Mouse (Mus musculus): ENCODE data around the gene Dnajc28. TPM values are rescaled to one million over a fixed set of nuclear protein-coding genes. Genes with fewer than 3 reads are reported as not detected.

Dnajc28 gene
- polyA plus RNA-seq, 1 experiment from 2014 or later, result 2.2 TPM

DNA sequence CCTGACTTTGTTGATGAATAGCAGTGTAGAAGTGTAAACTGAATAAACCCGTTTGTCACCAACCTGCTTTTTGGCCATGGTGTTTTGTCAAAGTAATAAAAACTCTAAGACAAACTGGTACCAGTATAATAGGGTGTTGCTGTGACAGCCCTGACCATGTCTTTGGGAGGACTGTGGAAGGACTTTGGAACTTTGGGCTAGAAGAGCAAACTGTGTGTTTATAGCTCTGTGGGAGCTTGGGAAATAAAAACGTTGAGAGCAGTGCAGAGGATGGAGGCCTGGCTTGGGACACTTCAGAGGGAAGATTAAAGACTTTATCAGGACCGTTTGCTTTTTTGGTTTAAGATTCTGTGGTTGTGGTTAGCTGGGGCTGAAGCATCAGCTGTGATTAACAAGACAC lies 47.7 kb downstream of the Dnajc28 start:
- no peak overlapping the region for H3K9ac ChIP-seq (ENCODE audit: low read depth, low read length)
- H3K4me3 ChIP-seq (ENCODE audit: low read depth, low read length), result no peak overlapping the region
- ATAC-seq (replicated peaks; ENCODE audit: insufficient number of reproducible peaks, low FRiP score, low TSS enrichment), result no peak
- H3K4me1 ChIP-seq (ENCODE audit: control insufficient read depth, insufficient read depth, low read length), result no peaks in the 10 kb centered on the region
- H3K27me3 ChIP-seq (ENCODE audit: control insufficient read depth, insufficient read depth, low read length), result no peaks in the 10 kb centered on the region
- H3K9me3 ChIP-seq (replicated peaks; ENCODE audit: control insufficient read depth, low read length), result no peaks in the 10 kb centered on the region
- H3K27ac ChIP-seq (ENCODE audit: low read depth, low read length), result no peak overlapping the region
- 40% methylated on average over 3 of the region's 3 CpGs for WGBS (ENCODE audit: insufficient replicate concordance)
- H3K36me3 ChIP-seq (ENCODE audit: control insufficient read depth, insufficient read depth, low read length), result peaks cover 2% of the 10 kb centered on the region; the same call in 1 of the 2 replicates
- no peak overlapping the region for H3K4me2 ChIP-seq

DNA sequence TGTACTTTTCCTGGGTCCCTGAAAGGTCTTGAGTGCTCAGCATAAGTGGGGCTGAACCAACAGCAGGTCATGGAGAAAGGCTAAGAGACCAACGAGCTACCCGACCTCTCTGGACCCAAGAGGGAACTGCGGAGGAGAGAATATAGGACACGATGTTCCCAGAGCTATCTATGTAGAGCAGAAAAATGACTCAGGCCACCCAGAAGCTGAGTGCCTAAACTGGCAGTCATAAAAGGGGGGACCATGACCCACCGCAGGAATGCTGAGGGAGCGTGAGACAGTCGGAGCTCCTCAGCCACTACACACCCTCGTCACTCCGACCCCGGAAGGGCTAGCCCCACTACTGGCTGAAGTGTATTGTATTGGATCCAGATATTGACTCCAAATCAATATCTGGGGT lies 49.9 kb downstream of the Dnajc28 start:
- no peaks in the 10 kb centered on the region for H3K9me3 ChIP-seq (replicated peaks; ENCODE audit: control insufficient read depth, low read length)
- no peak overlapping the region for H3K27ac ChIP-seq (ENCODE audit: low read depth, low read length)
- H3K9ac ChIP-seq (ENCODE audit: low read depth, low read length), result no peak overlapping the region
- no peaks in the 10 kb centered on the region for H3K4me1 ChIP-seq (ENCODE audit: control insufficient read depth, insufficient read depth, low read length)
- no peak overlapping the region for H3K4me3 ChIP-seq (ENCODE audit: low read depth, low read length)
- no peak overlapping the region for H3K4me2 ChIP-seq
- H3K27me3 ChIP-seq (ENCODE audit: control insufficient read depth, insufficient read depth, low read length), result no peaks in the 10 kb centered on the region
- no peak for ATAC-seq (replicated peaks; ENCODE audit: insufficient number of reproducible peaks, low FRiP score, low TSS enrichment)
- 0 out of 2 replicates have a peak, but pooled peaks cover 4% of the 10 kb centered on the region for H3K36me3 ChIP-seq (ENCODE audit: control insufficient read depth, insufficient read depth, low read length)
- WGBS (ENCODE audit: insufficient replicate concordance), result 85% methylated on average over 10 of the region's 10 CpGs

DNA sequence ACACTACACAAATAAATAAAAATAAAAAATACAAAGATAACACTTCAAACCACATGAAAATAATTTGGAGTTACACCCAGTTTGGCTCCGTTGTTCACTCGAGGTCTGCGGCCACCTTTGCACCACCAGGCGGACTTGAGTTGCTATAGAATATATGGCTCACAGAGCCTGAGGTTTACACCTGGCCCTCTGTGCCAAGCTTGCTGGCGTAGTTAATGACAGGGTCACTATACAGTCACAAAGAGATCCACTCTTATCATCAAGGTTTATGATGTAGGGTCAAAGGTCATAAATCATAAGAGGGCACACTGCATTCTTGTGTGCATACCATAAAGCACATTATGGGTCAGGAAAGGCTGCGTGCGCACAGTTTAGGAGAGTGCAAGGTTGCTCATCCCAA lies 52.8 kb downstream of the Dnajc28 start:
- H3K4me3 ChIP-seq (ENCODE audit: low read depth, low read length), result no peak overlapping the region
- no peaks in the 10 kb centered on the region for H3K27me3 ChIP-seq (ENCODE audit: control insufficient read depth, insufficient read depth, low read length)
- H3K27ac ChIP-seq (ENCODE audit: low read depth, low read length), result no peak overlapping the region
- H3K9me3 ChIP-seq (replicated peaks; ENCODE audit: control insufficient read depth, low read length), result no peaks in the 10 kb centered on the region
- H3K9ac ChIP-seq (ENCODE audit: low read depth, low read length), result no peak overlapping the region
- H3K4me2 ChIP-seq, result no peak overlapping the region
- peaks cover 17% of the 10 kb centered on the region for H3K36me3 ChIP-seq (ENCODE audit: control insufficient read depth, insufficient read depth, low read length)
- ATAC-seq (replicated peaks; ENCODE audit: insufficient number of reproducible peaks, low FRiP score, low TSS enrichment), result no peak
- no peaks in the 10 kb centered on the region for H3K4me1 ChIP-seq (ENCODE audit: control insufficient read depth, insufficient read depth, low read length)
- 86% methylated on average over 7 of the region's 7 CpGs for WGBS (ENCODE audit: insufficient replicate concordance)

DNA sequence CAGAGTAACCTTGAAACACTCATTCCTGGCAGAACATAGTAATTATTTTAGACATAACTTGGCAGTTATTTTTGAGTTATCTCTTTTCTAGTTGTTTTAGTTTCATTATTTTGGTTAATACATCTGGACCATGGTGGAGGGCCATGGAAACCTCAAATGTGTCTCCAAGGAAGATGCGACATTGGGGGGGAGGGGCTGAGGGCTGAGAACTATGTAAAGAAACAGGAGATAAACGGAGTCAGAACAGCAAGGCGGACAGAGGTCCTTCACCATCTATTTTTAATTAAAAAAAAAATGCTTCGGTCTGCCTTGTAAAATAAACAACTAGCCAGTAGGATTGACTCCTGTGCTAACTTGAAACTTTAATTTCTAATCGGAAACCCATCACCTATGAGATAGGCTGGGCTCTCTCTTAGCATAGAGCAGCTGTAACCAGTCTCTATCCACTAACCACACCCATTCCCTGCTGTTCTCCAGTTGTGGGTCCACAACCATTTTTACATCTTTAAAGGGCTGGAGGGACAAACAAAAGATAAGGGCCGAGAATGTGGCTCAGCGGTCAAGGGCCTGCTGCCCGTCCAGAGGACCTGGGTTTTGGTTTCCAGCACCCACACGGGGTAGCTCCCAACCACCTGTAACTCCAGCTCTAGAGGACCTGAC lies 53.4 kb downstream of the Dnajc28 start:
- no peak overlapping the region for H3K4me2 ChIP-seq
- no peak overlapping the region for H3K4me3 ChIP-seq (ENCODE audit: low read depth, low read length)
- no peaks in the 10 kb centered on the region for H3K9me3 ChIP-seq (replicated peaks; ENCODE audit: control insufficient read depth, low read length)
- peaks cover 18% of the 10 kb centered on the region for H3K36me3 ChIP-seq (ENCODE audit: control insufficient read depth, insufficient read depth, low read length)
- H3K27ac ChIP-seq (ENCODE audit: low read depth, low read length), result no peak overlapping the region
- 44% methylated on average over 9 of the region's 9 CpGs for WGBS (ENCODE audit: insufficient replicate concordance)
- H3K4me1 ChIP-seq (ENCODE audit: control insufficient read depth, insufficient read depth, low read length), result no peaks in the 10 kb centered on the region
- no peak for ATAC-seq (replicated peaks; ENCODE audit: insufficient number of reproducible peaks, low FRiP score, low TSS enrichment)
- no peak overlapping the region for H3K9ac ChIP-seq (ENCODE audit: low read depth, low read length)
- H3K27me3 ChIP-seq (ENCODE audit: control insufficient read depth, insufficient read depth, low read length), result no peaks in the 10 kb centered on the region

DNA sequence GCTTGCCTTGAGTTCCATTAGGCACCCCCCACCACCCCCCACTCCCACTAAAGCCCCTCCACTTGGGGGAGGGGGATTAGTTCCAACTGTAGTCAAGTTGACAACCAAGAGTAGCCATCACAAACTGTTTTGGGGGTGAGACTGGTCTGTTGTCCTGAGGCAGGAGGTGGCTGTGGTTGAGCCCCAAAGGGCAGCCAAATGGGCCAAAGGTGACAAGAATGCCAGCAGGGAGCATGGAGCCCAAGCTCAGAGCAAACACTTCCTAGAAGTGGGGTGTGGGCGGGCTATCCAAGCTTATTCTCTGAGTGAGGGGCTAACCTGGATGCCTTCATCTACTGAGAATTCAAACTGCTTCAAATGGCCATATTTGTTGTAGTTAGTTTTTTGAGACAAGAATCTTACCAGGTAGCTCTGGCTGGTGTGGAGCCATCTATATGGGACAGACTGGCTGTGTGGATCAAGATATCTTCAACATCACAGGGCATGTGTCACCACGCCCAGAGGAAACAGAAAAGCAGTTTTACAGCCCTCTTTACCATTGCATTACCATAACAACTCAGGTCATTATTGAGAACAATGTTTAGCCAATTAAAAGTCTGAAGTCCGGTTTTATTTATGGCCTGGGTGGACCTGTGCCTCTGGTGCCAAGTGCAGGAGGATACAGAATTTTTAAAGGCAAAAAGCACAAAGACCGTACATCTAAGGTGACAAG lies 54.1 kb downstream of the Dnajc28 start:
- H3K4me1 ChIP-seq (ENCODE audit: control insufficient read depth, insufficient read depth, low read length), result no peaks in the 10 kb centered on the region
- no peak overlapping the region for H3K4me2 ChIP-seq
- H3K27ac ChIP-seq (ENCODE audit: low read depth, low read length), result no peak overlapping the region
- no peak for ATAC-seq (replicated peaks; ENCODE audit: insufficient number of reproducible peaks, low FRiP score, low TSS enrichment)
- H3K36me3 ChIP-seq (ENCODE audit: control insufficient read depth, insufficient read depth, low read length), result peaks cover 23% of the 10 kb centered on the region
- H3K4me3 ChIP-seq (ENCODE audit: low read depth, low read length), result no peak overlapping the region
- 78% methylated on average over 4 of the region's 4 CpGs for WGBS (ENCODE audit: insufficient replicate concordance)
- no peak overlapping the region for H3K9ac ChIP-seq (ENCODE audit: low read depth, low read length)
- H3K27me3 ChIP-seq (ENCODE audit: control insufficient read depth, insufficient read depth, low read length), result no peaks in the 10 kb centered on the region
- H3K9me3 ChIP-seq (replicated peaks; ENCODE audit: control insufficient read depth, low read length), result no peaks in the 10 kb centered on the region

Other genes starting within 250 kb of the Dnajc28 start
- gene Ifnar2, start 246.2 kb downstream of the Dnajc28 start, polyA plus RNA-seq (2014; fragmentation: Nextera tagmentation; extraction: Ambion mirVana), result 53.9 and 55.6 TPM in 2 replicates
- gene Gm21970, start 227.3 kb downstream of the Dnajc28 start, polyA plus RNA-seq (2014; fragmentation: Nextera tagmentation; extraction: Ambion mirVana), result not detected in 2 replicates
- gene Il10rb, start 212.9 kb downstream of the Dnajc28 start, polyA plus RNA-seq (2014; fragmentation: Nextera tagmentation; extraction: Ambion mirVana), result 38.6 and 46.9 TPM in 2 replicates
- 37.1 and 38.6 TPM in 2 replicates for gene Ifnar1, start 133.8 kb downstream of the Dnajc28 start, polyA plus RNA-seq (2014; fragmentation: Nextera tagmentation; extraction: Ambion mirVana)
- gene Ifngr2, start 72.0 kb downstream of the Dnajc28 start, polyA plus RNA-seq (2014; fragmentation: Nextera tagmentation; extraction: Ambion mirVana), result 77.9 and 95.2 TPM in 2 replicates
- gene Tmem50b, start 21.2 kb downstream of the Dnajc28 start, polyA plus RNA-seq (2014; fragmentation: Nextera tagmentation; extraction: Ambion mirVana), result 60.5 and 68.8 TPM in 2 replicates
- gene Gart, start 27.9 kb upstream of the Dnajc28 start, polyA plus RNA-seq (2014; fragmentation: Nextera tagmentation; extraction: Ambion mirVana), result 84.5 and 88.2 TPM in 2 replicates
- 86.6 and 116 TPM in 2 replicates for gene Son, start 28.5 kb upstream of the Dnajc28 start, polyA plus RNA-seq (2014; fragmentation: Nextera tagmentation; extraction: Ambion mirVana)
- gene Donson, start 69.7 kb upstream of the Dnajc28 start, polyA plus RNA-seq (2014; fragmentation: Nextera tagmentation; extraction: Ambion mirVana), result 20.5 and 20.7 TPM in 2 replicates
- gene Cryzl1, start 109.9 kb upstream of the Dnajc28 start, polyA plus RNA-seq (2014; fragmentation: Nextera tagmentation; extraction: Ambion mirVana), result 54.5 and 54.7 TPM in 2 replicates
- gene Itsn1, start 110.3 kb upstream of the Dnajc28 start, polyA plus RNA-seq (2014; fragmentation: Nextera tagmentation; extraction: Ambion mirVana), result 26.6 and 29.5 TPM in 2 replicates

All from heart, embryonic 11.5 days (tissue).